Mouse (Mus musculus) granulocyte monocyte progenitor cell, adult 5-6 weeks (primary cell): Measurements from ENCODE around the gene Ripor2. TPM values are rescaled to one million over a fixed set of nuclear protein-coding genes. Genes with fewer than 3 reads are reported as not detected.

Source experiments
- ATAC-seq: replicated peaks from 2 replicates; pipeline ENCODE4 v1.8.0; 2016; ENCODE audit warnings: mild to moderate bottlenecking, moderate TSS enrichment, inconsistent platforms; ENCODE audit not compliant: poor library complexity, severe bottlenecking
- total RNA-seq, 2 experiments: library from RNA; stranded (forward) in 1 of 2; stranded (reverse) in 1 of 2; fragments of 200-712, 200-1000 nt in 1 of 2; fragments of >200 nt in 1 of 2; fragmentation: Nextera tagmentation in 1 of 2; gene quantifications; 2 replicates each; pipeline ENCODE4 v1.2.3; 2014 to 2017

Ripor2 gene
- total RNA-seq, 2 experiments from 2014 or later: 33.5 to 41.1 TPM

- no peak for ATAC-seq
Measured at GRCm38 (mm10) chr13:24578317-24578716, 3.7 kb upstream of the Ripor2 start.

DNA sequence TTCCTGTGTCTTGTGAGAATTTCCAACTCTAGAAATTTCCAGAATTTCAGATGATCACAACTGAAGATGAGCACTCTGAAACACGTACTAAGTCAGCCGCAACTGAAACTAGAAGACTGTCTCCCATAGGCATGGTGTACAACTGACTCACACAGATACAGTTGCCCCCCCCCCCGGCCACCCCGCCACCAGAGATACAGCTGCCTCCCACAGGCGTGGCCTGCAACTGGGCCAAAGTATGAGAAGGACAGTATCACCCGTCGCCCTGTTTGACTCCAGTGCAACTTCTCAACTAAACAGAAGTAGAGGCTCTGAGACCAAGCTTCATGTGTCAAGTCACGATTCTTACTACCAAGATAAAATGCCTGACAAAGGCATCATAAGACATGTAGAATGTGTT is 1.2 kb upstream of the Ripor2 start:
- ATAC-seq: no peak

- no peak for ATAC-seq
Measured at GRCm38 (mm10) chr13:24584403-24584802, 2.4 kb downstream of the Ripor2 start.

- ATAC-seq: no peak
Measured at GRCm38 (mm10) chr13:24584841-24585240, 2.9 kb downstream of the Ripor2 start.

DNA sequence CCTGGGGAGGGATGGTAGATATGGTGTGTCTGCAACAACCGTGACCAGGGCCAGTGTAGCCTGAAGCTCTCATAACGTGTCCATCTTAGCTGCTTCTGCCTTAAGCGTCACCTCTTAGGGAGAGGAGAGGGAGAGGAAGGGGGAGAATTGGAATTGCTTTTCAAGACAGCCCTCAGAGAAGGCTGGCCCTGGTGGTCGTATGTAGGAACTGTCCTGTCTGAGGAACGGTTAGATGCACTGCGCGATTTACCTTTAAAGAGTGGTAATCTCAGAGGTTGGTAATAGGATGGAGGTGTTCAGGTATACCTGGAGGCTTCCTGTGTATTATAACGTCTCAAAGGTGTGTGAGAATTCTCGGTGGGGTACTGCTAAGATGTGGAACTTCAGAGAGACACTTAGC is 3.4 kb downstream of the Ripor2 start:
- no peak for ATAC-seq

- ATAC-seq: no peak
Measured at GRCm38 (mm10) chr13:24587192-24587895, 5.4 kb downstream of the Ripor2 start.

- no peak for ATAC-seq
Measured at GRCm38 (mm10) chr13:24588603-24589002, 6.6 kb downstream of the Ripor2 start.

- ATAC-seq: no peak
Measured at GRCm38 (mm10) chr13:24591737-24592136, 9.7 kb downstream of the Ripor2 start.

DNA sequence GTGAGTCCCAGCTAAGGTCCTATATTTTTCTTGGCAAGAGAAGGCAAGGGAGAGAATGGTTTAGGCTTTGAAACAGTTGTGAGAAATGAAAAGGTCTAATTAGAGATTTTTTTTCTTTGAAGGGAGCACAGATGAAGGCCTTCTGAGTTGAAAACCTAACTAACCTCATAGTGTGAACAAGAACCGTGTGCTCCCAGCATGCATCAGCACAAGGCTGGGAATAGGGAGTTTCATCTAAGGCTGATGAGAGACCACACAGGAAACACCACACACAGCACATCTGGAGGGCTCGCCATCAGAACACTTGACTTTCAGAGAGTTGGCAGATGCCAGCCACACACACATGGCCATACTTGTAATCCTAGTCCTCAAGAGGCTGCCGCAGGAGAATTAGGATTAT is 12.3 kb downstream of the Ripor2 start:
- no peak for ATAC-seq

- ATAC-seq: peak; percentile 89
Measured at GRCm38 (mm10) chr13:24599631-24600041, 17.6 kb downstream of the Ripor2 start.

GRCm38 (mm10) chr13:24602978-24603377 is 21.0 kb downstream of the Ripor2 start:
- ATAC-seq: peak; percentile 17

DNA sequence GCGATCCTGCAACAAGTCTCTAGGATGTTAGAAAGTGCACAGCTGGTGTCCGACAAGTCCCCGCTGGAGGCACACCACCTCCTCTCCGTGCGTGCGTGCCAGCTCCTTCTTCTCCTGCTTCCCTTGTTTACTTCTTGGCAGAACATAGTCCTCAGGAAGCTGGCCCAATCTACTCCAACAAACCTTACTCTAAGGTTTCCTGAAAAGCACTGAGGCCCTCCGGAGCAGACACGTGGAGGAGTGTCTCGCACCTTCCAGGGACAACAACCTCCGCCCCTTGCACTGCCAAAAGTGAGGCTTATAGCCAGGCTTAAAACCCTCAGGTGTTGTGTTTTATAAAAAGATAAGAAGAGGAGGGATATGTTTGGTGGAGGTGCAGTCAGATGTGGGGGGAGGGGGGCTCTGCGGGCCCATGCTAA is 21.6 kb downstream of the Ripor2 start:
- ATAC-seq: no peak

- no peak for ATAC-seq
Measured at GRCm38 (mm10) chr13:24604096-24604495, 22.1 kb downstream of the Ripor2 start.

GRCm38 (mm10) chr13:24604761-24605591 is 23.0 kb downstream of the Ripor2 start:
- ATAC-seq: peak; percentile 6

DNA sequence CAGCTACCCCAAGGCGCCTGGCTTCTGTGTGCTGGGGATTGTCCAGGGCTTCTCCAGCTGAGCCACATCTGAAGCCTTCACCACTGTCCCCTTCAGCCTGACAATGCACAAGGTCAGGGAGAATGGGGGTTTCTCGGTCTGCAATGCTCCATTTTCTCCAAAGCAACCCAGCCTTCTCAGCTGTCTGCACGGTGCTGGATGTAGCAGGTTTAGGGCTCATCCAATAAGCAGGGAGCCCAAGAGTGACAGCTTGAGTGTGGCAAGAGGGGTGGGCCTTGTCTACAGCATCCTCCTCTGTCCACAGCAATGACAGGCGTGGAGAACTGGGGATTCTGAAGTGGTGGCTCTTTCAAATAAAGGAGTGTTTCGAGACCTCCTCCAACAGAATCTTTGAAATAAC is 23.8 kb downstream of the Ripor2 start:
- 0 out of 2 replicates have a peak, but pooled peaks have one; percentile 19 for ATAC-seq

GRCm38 (mm10) chr13:24607961-24608360 is 26.0 kb downstream of the Ripor2 start:
- peak; percentile 39 for ATAC-seq

DNA sequence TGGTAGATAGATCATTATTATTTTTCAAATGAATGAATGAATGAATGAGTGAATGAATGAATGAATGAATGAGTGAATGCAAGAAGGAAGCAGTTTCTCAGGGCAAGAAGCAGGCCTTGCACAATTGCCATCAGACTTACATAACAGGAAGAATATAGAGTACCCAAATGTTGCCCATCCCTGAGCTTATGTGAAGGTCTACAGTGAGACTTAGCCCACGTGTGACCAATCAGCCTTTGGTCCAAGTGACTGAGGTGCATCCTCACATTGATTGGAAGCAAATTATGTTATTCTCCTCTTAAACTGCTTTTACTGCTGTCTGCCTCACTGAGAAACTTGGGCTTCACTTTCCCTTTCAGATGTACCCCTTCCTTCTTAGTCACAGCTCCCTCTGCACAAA is 26.7 kb downstream of the Ripor2 start:
- peak; percentile 51 for ATAC-seq

- ATAC-seq: no peak
Measured at GRCm38 (mm10) chr13:24610883-24611282, 28.9 kb downstream of the Ripor2 start.

GRCm38 (mm10) chr13:24613031-24613430 is 31.0 kb downstream of the Ripor2 start:
- peak; percentile 13; the same call in 1 of the 2 replicates for ATAC-seq

- ATAC-seq: peak; percentile 18; the same call in 1 of the 2 replicates
Measured at GRCm38 (mm10) chr13:24613433-24613832, 31.4 kb downstream of the Ripor2 start.
